Mouse (Mus musculus) mouse embryonic stem cell (cell line): ENCODE measurements around the gene Adamts9.

ENCODE experiments used
- in situ Hi-C, 2 experiments: fragments of 300-500 bp; cut with MboI; formaldehyde crosslinking; loops; 1 replicate in 1 of 2; 3 replicates in 1 of 2; pipeline ENCODE4 v1.14.3; 2019 to 2020; ENCODE audit warnings: low sequenced_read_pairs in 2 of 2, low pct_unique_long_range_greater_than_20kb in 1 of 2, mixed read lengths in 1 of 2; ENCODE audit not compliant: unreplicated experiment in 1 of 2

The Adamts9 gene

GRCm38 (mm10) chr6:92875340-92875739 is 68.0 kb downstream of the Adamts9 start:
- in situ Hi-C loops = no loop called here

- in situ Hi-C loops = no loop called here
These were observed 68.4 kb downstream of the Adamts9 start for GRCm38 (mm10) chr6:92874854-92875253.

- in situ Hi-C loops = no loop called here
These were observed 70.5 kb downstream of the Adamts9 start for GRCm38 (mm10) chr6:92872766-92873165.

DNA sequence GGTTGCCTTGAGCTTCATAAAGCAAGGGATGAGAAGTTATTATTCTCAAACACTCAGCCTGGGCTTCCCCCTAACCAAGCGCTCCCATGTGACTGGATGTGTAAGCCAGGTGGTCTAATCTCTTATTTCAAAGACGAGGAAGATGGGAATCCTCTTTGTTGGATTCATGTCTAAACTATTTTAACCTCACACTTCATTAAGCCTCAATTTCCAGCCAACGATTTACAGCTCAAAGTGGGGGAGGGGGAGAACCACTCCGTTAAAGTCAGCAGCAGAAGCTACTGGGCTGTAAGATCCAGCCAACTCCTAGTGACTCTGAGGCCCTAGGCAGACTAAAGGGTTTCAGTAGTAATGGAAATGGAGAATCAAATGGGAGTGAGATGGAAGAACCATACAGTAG is 71.5 kb downstream of the Adamts9 start:
- in situ Hi-C loops = no loop called here

- in situ Hi-C loops = no loop called here
These were observed 73.6 kb downstream of the Adamts9 start for GRCm38 (mm10) chr6:92869582-92870219.

GRCm38 (mm10) chr6:92869089-92869581 is 74.2 kb downstream of the Adamts9 start, which contains the start of gene Gm15737:
TSS of gene Gm15737 (plus strand) at chr6:92869357.
- in situ Hi-C loops = no loop called here

- in situ Hi-C loops = no loop called here
These were observed 80.7 kb downstream of the Adamts9 start for GRCm38 (mm10) chr6:92862599-92862998.

DNA sequence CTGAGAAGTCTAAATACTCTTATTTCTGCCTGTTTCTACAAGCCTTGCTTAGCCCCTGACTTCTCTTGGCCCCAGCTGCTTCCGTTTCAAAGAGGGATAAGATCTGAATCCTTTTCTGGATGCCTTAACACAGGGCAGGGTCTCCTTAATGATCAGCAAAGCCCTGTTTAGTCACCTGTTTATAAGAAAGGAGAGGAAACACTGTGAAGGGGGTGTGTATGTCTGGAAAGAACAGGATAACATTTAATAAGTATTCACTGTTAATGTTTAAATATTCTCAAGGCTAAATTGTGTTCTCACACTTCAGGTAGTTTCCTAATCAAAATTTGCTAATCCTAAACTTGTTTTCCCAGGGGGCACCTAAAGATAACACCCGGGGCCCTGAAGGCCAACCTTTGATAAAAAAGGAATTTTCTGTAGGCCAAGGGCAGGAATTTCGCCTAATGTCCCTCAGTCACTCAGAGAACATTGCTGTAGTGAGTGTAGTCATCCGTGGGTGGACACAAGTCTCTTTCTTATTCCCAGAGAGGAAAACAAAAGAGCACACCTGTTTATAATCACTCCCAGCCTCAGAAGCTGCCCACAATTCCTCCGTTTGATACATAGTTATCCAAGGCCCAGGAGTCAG is 82.9 kb downstream of the Adamts9 start:
- in situ Hi-C loops = no loop called here

DNA sequence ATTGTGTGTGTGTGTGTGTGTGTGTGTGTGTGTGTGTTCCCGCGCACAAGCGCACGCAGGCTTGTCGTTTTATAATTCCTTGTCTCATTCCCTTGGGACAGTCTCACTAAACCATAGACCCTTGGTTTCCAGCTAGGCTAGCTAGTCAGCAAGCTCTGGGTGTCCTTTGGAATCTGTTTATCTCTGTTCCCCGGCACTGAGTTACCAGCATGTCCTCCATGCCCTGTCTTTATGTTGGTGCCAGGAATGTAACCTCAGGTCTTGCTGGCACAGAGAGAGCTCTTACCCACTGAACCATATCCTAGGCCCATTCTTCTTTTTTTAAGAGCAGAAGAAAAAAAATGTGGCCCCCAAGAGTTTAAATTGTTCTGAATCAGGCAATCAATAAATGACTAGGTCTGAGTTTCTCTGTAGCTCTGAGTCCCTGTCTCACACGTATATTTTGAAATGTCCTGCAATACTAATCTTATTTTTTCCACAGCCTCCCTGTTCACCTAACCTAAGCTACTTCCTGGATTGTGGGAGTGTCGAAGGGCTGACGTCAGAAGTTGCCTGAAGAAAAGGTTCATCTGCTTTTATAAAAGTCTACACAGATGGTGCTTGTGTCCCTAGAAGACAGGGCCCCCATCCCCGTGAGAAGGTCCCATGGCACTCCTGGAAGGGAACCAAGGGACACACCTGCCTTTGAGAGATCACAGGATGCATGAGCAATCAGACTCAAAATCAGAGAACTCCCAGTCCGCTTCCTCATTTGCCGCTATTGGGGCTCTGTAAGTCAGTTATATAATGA is 84.4 kb downstream of the Adamts9 start:
- in situ Hi-C loops = no loop called here

GRCm38 (mm10) chr6:92857761-92858160 is 85.5 kb downstream of the Adamts9 start:
- in situ Hi-C loops = no loop called here

- in situ Hi-C loops = no loop called here
These were observed 88.4 kb downstream of the Adamts9 start for GRCm38 (mm10) chr6:92854873-92855272.

- in situ Hi-C loops = no loop called here
These were observed 93.0 kb downstream of the Adamts9 start for GRCm38 (mm10) chr6:92850250-92850649.

GRCm38 (mm10) chr6:92849208-92849607 is 94.1 kb downstream of the Adamts9 start:
- in situ Hi-C loops = no loop called here

DNA sequence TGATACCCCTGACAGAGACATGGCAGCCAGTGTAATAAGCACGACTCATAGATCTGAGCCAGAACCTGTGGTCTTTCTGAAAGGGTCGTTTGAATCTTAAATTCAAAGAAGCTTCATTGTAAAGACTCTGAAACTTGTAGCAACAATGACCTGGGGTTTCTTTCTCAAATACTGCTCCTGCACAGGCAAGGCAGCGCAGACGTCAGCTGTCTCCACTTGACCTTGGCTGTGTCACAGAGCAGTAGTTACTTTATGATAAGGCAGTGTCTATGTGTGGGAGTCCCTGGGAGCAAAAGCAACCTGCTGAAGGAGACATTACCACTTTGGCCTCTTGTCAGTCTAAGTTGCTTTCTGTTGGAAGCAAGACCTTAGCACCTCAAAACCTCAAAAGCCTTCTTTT is 96.7 kb downstream of the Adamts9 start:
- in situ Hi-C loops = no loop called here

DNA sequence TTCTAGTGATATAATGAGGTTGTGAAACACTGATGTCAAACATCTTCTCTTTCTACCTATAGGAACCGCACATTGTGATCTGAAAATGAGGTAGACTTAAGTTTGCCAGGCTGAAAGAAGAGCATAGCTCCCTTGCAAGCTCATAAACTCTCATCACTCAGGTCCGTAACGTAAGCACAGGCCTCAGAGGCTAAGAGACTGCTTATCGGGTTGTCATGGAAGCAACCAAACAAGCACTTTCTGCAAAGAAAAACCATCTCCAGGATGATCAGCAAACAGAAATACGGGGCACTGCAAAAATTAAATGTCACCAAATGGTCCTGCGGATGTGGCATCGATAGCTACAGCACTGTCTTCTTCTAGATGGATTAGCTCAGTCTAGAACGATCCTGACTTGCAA is 97.4 kb downstream of the Adamts9 start:
- in situ Hi-C loops = no loop called here

DNA sequence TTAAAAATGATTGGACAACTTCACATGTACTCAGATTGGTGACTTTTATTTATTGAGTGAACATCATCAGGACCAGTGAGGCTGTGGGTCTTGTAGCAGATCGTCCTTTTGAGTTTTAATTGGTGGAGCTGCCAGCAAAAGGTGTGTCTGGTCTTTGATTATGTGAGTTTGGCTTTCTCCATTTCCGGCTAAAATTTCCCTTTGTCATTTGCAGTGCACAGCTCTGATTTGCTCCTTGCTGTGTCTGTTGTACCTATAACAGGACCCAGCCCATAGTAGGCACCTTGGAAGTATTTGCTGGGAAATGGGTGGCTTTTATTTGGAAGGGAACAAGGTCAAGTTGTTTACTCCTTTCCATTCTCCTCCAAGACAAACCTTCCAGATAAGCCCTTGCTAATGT is 99.8 kb downstream of the Adamts9 start:
- in situ Hi-C loops = no loop called here

GRCm38 (mm10) chr6:92842000-92842399 is 101.3 kb downstream of the Adamts9 start:
- in situ Hi-C loops = no loop called here

DNA sequence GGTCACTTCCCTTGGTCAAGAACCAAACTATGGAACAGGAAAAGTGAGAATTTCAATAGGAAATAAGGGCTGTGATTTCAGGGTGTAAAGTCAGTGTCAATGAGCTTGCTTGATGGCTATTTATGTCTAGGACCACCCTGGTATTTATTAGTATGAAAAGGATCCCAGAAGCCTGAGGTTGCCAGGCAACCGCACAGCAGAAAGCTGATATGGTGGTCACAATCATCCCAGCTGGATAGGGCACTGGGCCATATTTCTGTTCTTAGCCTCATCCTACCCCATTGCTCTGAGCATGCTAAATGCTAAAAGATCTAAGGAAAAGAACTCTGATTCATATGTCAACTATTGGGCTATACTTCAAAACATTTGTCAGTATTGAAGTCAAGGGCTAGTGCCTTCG is 112.2 kb downstream of the Adamts9 start:
- in situ Hi-C loops = no loop called here

- in situ Hi-C loops = no loop called here
These were observed 114.1 kb downstream of the Adamts9 start for GRCm38 (mm10) chr6:92829148-92829547.
